Mouse (Mus musculus) effector memory CD4-positive, alpha-beta T cell, adult 7 months (primary cell): ENCODE measurements around the gene Pgam5. TPM values are rescaled to one million over a fixed set of nuclear protein-coding genes. Genes with fewer than 3 reads are reported as not detected.

Experiments
- polyA plus RNA-seq: library from polyadenylated mRNA; unstranded; fragments of 100-300 nt; shearing (Covaris generic); gene quantifications from one replicate; pipeline ENCODE4 v1.2.1, GENCODE M21; 2017

Pgam5 gene
- polyA plus RNA-seq, result 55.0 TPM

GRCm38 (mm10) chr5:110269141-110270101 lies at the start of gene Pgam5:
TSS of gene Pgam5 (minus strand) at chr5:110269913.

GRCm38 (mm10) chr5:110285770-110286445 lies 16.2 kb upstream of the Pgam5 start, which contains the start of the genes Pxmp2 and Pole:
TSS of gene Pxmp2 (minus strand) at chr5:110286186.
TSS of gene Pole (plus strand) at chr5:110286306.

GRCm38 (mm10) chr5:110230780-110231461 lies 38.8 kb downstream of the Pgam5 start, which contains the start of gene Ankle2:
TSS of gene Ankle2 (plus strand) at chr5:110231004.

Other genes with a start within 250 kb of the Pgam5 start
- gene Gm17655, start 197.4 kb downstream of the Pgam5 start, polyA plus RNA-seq, result 4.2 TPM
- 0.29 TPM for gene Gm35315, start 175.5 kb downstream of the Pgam5 start, polyA plus RNA-seq
- 3.2 TPM for gene Plcxd1, start 169.9 kb downstream of the Pgam5 start, polyA plus RNA-seq
- 40.2 TPM for gene Gtpbp6, start 161.7 kb downstream of the Pgam5 start, polyA plus RNA-seq
- gene Zfp605, start 159.8 kb downstream of the Pgam5 start, polyA plus RNA-seq, result 1.5 TPM
- 45.5 TPM for gene Chfr, start 134.1 kb downstream of the Pgam5 start, polyA plus RNA-seq
- 23.9 TPM for gene Golga3, start 93.2 kb downstream of the Pgam5 start, polyA plus RNA-seq
- gene Ankle2, start 38.9 kb downstream of the Pgam5 start, polyA plus RNA-seq, result 36.7 TPM
- gene Pxmp2, start 16.3 kb upstream of the Pgam5 start, polyA plus RNA-seq, result 0.88 TPM
- 3.6 TPM for gene Pole, start 16.4 kb upstream of the Pgam5 start, polyA plus RNA-seq
- not detected for gene P2rx2, start 73.3 kb upstream of the Pgam5 start, polyA plus RNA-seq
- not detected for gene Lrcol1, start 74.8 kb upstream of the Pgam5 start, polyA plus RNA-seq
- gene Fbrsl1, start 178.6 kb upstream of the Pgam5 start, polyA plus RNA-seq, result 67.8 TPM